Mouse (Mus musculus): ENCODE results near the gene Smim11.
A peak's percentile ranks its signal among the peaks of the same experiment; 100 is the strongest.

The Smim11 gene

DNA sequence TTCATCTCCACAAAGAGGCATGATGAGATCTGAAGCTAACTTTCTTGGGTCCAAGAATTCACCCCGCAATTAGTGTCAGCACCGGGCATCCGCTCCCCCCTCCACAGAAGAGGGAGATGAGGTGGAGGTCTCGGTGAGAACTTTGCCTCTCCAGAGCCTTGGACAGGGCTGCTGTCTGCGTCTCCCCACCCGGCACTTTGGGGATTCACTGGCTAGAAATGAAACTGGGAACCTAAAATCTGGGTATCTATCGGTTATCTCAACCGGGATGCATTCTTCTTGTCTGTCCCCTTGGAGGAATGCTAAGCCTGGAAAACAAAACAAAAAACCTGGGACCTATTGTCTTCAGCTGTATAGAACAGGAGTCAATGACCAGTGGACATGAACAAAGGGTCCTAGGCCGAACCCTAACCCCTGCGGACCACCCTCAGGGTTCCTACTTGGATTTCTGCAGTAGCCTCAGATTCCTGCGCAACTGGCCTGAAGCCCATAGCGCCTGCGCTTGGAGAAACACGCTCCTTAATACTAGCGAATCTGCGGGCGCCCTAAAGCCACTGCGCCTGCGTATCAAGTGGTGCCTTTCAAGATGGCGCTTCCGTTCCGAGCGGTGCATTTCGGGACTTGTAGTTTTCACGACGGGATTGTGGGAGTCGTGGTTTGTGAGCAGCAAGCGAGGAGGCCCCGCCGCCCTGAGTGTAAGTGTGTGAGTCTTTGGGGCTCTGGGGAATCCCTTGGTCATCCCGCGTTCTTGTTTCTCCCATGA lies at the start of gene Smim11:
TSS of gene Smim11 (plus strand) at position 638 of the 763 bp plus-strand sequence.
- peak; percentile 98 for DNase-seq (ENCODE audit: low spot score in 2 of 2)

DNA sequence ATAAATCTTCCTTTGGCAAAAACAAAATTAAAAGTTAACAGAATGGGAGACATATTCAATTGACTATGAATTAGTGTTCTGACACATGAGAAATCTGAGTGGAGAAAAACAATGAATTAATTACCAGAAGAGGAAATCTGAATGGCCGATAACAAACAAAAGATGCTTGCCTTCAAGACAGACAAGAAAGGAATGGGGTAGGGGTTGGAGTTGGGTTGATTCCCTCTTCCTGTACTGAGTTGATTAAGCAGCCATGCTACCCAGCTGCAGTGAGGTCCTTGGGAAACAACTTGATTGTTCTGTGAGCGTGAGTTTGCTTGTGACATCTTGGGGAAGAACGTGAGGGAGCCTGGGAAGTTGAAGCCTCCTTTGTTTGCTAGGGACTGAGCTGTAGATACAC lies 46.8 kb upstream of the Smim11 start:
- DNase-seq (ENCODE audit: low spot score in 2 of 2) = no peak

DNA sequence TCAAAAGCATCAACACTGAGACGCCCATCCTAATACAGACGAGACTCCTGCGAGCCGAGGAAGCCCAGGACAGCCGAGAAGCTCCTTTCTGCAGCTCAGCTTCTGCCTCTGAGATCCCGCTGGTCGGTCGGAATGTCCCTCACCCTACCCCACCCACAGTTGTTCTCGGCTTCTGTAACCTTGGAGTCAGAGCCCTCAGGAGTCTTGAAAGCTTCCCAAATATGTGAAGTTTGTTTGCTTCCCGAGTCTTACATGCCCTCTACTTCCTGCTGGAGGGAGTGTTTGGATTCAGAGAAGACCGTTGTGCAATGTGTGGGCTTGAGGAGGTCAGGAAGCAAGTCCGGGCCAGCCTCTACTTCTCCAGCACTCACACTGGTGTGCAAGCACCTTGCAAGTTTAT lies 33.2 kb upstream of the Smim11 start:
- DNase-seq (ENCODE audit: low spot score in 2 of 2) = no peak

DNA sequence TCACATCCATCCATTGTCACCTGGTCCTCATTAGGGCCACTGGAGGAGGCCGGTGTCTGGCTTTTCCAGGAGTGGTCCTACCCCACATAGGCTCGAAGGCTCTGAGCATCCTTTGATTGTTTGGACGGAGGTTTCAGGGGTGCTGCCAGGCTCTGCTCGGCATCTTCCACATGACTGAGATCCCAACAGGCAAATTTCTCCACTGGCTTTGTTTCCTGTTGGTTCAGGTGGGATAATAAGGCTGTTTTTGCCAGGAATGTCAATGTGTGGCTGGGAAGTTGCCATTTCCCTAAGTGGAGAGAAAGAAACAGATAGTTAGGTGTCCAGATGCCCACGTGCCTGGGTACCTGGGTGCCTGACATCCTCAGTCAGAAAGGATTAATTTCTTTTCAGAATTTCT lies 26.6 kb upstream of the Smim11 start:
- DNase-seq (ENCODE audit: low spot score in 2 of 2) = no peak

DNA sequence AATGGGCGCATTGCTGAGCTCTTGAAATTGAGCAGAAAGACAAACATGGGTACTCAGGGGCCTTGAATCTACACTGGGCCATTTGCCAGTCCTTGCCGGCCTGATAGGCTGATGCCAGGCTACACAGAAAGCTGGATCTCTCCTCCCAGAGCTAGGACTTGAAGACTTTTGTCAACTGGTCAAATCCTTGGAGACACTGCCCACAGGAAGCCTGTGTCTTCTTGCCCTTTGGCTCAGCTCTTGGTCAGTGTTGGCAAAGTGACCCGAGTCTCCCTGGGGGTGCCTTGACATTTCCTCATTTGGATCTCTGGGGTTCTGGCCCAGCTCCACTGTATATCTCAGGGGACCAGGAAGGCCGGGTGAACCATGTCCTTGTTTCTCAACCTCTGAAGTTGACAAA lies 25.6 kb upstream of the Smim11 start:
- no peak for DNase-seq (ENCODE audit: low spot score in 2 of 2)

DNA sequence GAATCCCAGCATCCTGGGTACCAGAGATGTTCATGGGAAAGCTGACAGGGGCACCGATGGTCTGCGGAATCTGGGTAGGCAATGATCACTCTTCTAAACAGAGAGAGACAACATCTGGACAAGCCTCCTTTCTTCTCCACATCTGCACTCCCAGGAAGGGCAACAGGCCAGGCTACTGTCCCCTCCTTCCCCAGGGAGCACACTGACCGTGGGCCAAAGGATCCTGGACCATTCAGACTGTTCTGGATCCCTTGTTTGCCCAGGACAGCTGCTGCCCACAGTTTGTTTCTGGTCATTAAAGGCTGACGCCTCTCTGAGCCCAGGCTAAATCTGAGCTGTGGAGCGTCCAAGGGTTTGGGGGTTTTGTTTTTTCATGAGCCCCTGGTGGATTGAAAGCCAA lies 18.4 kb upstream of the Smim11 start:
- no peak for DNase-seq (ENCODE audit: low spot score in 2 of 2)

DNA sequence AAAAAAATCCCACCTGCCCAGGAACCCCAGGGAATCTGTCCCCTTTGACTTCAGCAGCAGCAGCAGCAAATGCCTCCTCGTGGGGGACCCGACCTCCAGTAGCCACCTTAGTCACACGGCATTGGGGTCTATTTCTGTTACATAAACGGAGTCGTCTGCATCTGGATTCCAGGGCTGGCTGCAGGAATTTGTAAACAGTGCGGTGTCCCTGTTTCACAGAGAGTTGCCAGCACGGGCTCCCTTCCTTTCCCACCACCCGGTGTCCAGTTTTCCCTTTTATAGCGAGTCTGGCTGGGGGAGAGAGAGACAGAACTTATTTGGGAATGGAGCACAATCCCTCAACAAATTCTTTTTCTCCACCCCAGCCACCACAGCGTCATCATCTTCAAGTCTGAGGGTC lies 16.0 kb upstream of the Smim11 start:
- no peak for DNase-seq (ENCODE audit: low spot score in 2 of 2)

DNA sequence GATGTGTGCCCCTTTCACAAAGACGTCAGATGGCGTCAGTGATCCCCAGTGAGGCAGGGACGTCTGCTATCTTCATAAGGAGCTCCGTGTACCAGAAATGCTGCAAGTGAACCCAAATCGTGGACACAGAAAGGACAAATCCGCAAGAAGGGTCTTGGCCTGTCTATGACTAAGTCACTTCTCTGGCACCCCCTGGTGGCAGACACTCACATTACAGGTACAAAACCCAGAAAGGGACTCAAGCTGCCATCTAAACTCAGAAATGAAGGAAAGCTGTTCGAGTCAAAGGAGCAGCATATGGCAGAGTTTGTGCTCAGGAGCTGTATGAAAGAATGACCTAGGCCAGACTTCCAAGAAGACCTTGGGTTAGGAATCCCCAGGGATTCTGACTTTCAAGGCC lies 14.5 kb upstream of the Smim11 start:
- DNase-seq (ENCODE audit: low spot score in 2 of 2) = peak; percentile 94

DNA sequence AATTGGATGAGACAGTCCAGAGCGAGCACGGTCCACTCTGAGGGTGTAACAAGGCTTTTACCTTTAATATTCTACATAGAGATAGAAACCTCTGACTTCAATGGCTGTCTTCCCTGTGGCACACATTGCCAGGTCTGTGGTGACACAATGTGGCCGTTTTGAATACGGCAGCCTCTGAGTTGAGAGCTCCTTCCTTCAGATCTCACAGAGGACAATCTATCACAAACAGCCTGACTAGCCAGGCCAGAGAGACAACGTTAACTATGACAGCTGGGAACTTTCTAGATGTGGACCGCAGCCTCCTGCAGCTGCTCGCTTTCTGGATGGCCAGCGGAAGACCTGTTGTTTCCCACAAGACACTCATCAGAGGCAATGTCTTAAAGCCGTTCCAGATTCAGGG lies 12.3 kb upstream of the Smim11 start:
- DNase-seq (ENCODE audit: low spot score in 2 of 2) = peak; percentile 36 to 43

DNA sequence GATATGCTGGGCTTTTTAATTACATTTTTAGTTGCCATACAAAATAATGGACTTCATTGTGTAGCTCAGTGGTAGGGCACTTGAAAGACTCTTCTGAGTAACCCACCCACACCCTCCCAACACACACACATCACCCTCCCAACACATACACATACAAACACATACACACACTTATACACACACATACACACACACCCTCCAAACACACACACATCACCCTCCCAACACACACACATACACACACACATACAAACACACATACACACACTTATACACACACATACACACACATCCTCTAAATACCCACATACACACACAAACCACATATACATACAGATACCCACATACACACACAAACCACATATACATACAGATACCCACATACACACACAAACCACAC lies 11.0 kb upstream of the Smim11 start:
- DNase-seq (ENCODE audit: low spot score in 2 of 2) = no peak

DNA sequence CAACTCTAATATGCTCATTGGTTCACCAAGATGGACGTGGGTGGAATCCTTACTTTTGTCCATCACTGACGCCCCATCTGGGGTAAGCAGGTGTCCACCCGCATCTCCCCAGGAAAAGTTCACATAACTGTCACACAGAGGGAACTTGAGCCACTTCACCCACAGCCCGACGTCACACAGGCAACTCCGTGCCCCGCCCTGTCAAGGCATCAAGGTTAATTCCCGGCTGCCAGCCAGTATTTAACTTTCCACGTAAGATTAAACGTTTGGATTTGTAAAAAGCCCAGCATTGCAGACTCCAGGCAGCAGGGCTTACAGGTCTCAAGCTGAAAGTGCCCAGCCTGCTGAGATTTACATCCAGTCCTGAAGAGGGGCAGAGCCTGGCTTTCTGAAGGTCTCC lies 9.0 kb upstream of the Smim11 start, which contains the start of gene Kcne2:
TSS of gene Kcne2 (plus strand) at position 289 of the 400 bp plus-strand sequence.
- DNase-seq (ENCODE audit: low spot score in 2 of 2) = no peak

DNA sequence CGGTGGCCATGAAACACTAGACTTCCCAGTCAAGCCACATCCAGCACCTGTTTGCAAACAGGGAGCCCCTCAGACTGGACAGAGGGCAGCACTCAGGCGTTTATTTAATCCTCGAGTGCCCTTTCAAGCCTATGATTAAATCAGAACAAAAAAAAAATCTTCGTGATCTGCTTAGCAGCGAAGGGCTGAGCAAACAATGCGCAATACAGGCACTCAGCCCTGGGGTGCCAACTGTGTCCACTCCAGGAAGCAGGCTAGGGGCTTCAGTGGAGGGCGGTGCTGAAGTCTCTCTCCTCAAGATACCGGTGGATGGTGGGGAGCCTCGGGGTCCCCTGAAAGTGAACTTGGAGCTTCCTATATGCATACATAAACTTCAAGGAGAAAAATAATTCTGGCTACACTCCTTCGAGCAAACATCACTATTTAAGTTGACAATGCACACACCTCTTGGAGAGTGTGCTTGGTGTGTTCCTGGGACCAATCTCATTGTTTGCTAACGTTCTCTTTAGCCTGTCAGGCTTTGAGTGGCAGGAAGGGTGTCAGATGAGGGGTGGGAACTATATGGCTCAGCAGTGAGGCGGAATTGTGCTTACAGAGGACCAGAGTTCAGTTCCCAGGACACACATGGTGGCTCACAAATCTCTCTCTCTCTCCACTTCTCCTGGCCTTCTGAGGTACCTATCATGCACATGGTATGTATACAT lies 6.7 kb upstream of the Smim11 start:
- no peak for DNase-seq (ENCODE audit: low spot score in 2 of 2)

DNA sequence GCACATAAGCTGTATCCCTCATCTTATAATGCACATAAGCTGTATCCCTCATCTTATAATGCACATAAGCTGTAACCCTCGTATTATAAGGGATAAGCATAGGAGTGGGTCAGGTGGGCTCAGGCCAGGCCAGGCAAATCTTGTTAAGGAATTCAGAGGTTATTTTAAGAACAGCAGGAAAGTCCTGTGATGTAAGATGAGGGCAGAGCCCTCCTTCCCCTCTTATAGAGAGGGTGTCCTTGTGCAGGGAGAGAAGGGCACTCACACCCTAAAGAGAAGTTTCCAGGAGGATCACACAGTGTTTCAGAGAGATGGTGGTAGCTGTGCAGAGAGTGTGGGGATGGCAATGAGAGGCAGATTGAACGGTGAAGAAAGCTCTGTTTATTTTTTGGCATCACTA lies 5.8 kb upstream of the Smim11 start:
- DNase-seq (ENCODE audit: low spot score in 2 of 2) = no peak

DNA sequence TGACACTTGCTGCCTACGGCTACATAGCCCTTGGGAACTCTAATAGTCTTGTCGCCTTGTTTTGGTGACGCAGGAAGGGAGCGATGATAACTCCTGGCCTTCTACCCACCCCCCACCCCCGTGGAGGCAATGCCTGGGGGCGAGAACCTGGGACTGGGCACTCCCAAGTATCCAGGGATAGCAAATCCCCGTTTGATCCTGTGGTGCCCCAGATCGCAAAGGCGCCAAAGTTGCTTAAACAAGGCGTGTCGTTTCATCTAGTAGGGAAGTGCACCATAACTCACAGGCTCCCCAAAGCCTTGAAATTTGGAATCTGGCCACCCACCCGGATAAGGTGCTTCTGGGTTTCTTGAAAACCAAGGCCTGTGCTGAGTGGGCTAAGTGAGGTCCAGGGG lies 323 bp downstream of the Smim11 start:
- no peak for DNase-seq (ENCODE audit: low spot score in 2 of 2)

DNA sequence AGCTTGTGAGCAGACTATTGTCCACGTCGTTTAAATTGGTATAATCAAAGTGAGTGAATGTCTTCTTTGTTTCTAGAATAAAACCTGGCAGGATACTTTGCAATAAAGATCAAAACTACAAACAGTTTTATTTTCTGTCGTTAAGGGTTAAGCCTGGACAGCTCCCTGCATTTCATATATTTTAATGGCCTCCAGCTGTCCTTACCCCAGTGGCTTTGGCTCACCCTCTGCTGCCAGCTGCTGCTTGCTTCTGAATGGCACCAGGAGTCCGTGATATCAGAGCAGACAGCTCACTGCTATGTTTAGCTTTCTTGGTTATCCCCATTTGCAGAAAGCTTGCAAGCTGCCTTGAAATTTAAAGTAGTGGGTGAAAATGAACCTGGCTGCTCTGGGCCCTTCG lies 903 bp downstream of the Smim11 start:
- no peak for DNase-seq (ENCODE audit: low spot score in 2 of 2)

DNA sequence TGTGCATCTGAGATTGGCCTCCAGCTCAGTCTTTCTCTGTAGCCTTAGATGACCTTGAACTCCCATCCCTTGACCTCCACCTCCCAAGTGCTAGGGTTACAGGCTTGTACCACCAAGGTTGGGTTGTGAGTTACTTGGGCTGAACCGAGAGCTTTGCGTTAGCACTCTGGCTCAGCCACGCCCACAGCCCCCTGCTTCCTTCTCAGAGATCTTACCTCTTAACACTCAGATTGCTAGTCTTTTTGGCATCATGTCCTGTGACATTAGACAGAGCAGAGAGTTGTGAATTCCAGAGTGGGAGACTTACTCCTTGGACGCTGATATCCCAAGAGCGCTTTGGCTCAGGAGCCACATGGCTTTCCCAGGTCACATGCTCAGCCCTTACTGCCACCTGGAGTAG lies 1.4 kb downstream of the Smim11 start:
- no peak for DNase-seq (ENCODE audit: low spot score in 2 of 2)

DNA sequence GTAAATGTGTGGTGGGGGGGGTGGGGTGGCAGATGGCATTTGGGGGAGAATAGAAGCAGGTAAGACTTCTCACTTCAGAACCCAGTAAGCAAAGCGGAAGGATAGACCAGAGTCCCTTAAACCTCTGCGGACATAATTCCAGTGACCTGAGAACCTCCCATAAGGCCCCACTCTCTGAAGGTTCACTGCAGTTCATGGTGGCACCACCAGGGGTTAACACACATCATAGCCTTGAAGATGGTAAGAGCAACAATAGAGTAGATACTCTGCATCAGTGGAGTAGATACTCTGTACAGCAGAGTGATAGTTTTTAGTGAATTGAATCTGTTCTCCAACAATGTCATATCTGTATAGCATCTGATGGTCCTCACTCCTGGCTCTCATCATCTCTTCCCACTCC lies 4.4 kb downstream of the Smim11 start:
- no peak for DNase-seq (ENCODE audit: low spot score in 2 of 2)

DNA sequence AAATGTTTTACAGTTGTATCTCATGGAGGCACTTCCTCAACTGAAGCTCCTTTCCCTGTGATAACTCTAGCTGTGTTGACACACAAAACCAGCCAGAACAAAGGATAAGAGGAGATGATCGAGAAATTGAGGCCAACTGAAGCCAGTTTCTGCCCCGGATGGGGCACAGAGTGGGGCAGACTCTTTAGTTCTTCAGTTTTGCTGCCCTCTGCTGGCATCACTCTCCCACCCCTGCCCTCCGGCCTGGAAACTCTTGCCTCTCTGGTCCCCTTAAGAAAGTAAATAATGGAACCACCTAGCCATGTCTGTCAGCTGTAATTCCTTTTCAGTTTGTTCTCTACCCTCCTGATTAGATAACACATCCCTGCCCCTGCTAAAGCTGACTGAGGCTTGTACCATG lies 6.9 kb downstream of the Smim11 start:
- DNase-seq (ENCODE audit: low spot score in 2 of 2) = no peak

DNA sequence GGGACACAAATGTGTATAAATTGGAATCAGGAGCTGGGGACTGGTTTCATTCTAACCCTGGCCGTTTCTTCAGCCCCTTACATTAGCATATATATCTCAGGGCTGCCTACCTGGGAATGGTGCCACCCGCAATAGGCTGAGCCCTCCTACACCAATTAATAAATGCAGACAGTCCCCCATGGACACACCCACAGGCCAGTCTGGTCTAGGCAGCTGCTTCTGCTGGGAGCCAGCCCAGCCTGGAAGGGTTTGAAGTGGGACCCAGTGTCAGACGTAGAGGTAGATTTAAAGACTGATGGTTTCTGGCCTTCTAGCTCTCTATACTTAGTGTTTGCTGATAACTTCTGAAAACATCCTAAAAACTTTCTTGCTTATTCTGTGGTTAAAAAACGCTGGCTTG lies 8.0 kb downstream of the Smim11 start:
- no peak for DNase-seq (ENCODE audit: low spot score in 2 of 2)

DNA sequence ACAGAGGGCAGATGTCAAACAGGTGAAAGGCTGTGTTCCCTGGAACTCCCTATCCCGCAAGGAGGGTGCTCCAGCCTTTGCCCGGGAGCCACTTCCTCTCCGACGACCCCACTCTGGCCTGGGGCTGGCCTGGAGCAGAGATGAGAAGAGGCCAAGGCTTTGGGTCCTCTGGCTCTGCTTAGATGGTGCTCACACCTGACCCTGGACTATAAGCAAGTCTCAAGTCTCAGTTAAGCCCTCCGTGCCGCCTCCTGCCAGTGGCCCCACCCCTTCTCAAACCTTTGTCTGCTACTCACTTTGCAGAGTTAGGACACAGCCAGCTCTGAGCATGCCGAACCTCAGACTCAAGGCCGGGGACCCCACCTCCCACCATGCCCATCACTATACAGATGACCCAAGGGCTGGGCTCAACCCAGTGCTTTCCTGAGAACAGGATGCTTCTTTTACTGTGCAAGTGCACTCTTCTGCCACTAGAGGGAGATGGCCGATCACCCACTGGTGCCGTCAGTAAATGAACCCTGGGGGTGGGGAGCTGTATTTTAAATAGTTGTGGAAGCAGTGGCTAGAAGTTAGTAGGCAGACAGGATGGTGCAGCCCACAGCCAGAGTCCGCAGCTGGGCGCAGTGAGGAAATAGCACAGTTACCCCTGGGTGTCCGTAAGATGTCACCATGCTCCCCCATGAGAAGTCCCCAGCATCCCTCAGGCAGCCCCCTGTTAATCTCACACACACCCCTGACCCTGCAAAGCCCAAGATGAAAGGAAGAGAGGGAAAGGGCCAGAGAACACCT lies 13.1 kb downstream of the Smim11 start:
- DNase-seq (ENCODE audit: low spot score in 2 of 2) = peak; percentile 47 to 58

DNA sequence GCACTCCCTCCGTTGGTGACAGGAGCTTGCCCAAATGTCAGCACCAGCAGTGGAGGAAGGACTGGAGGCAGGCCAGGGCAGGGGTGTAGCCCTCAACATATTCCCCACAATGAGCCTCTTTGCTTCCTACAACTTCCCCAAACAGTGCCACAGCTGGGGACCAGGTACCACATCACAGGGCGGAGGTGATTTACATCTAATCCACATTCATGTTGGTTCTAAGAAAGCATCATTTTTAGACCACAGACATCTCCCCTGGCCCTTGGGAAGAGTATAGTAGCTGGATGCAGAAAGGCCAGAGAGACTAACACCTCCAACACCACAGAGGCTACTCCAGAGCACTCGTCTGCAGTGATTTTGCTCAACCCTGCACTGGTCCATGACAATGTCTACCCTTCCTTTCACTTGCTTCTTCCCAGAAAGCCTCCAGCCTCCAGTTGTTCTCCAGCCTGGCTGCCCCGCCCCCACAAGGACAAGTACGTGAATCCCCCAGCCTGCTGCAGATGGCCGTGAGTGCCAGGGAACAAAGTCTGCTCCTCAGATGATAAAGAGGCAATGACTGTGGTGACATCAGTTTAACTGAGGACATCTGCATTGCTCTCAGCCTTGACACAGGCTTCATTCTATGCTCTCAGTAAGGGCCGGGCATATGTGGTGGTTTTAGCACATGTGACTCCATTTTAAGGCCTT lies 15.1 kb downstream of the Smim11 start:
- DNase-seq (ENCODE audit: low spot score in 2 of 2) = no peak

Measured in right cerebral cortex, adult 2 months (tissue).